Mouse (Mus musculus) midbrain, embryonic 11.5 days (tissue): Measurements from ENCODE around the gene Cdkl4. TPM values are rescaled to one million over a fixed set of nuclear protein-coding genes. Genes with fewer than 3 reads are reported as not detected.

Experiments used
- polyA plus RNA-seq: library from polyadenylated mRNA; unstranded; fragments of >200 nt; fragmentation: Nextera tagmentation; extraction: Ambion mirVana; gene quantifications from 2 replicates; pipeline ENCODE4 v1.2.1, GENCODE M21; 2014

Cdkl4 gene
- polyA plus RNA-seq, 1 experiment from 2014 or later, result 2.0 TPM

Other genes starting within 250 kb of the Cdkl4 start
- 0.72 and 1.1 TPM in 2 replicates for gene Gm10190, start 204.3 kb downstream of the Cdkl4 start, polyA plus RNA-seq
- gene Sos1, start 97.4 kb downstream of the Cdkl4 start, polyA plus RNA-seq, result 8.6 and 8.9 TPM in 2 replicates
- gene Map4k3, start 150.7 kb upstream of the Cdkl4 start, polyA plus RNA-seq, result 28.2 and 29.9 TPM in 2 replicates